ENCODE assay signal across 21 mouse cellular contexts in genomic region chr11:107443121-107444095, GRCm38 (mm10). TPM values are rescaled to one million over a fixed set of nuclear protein-coding genes. Genes with fewer than 3 reads are reported as not detected.
A peak's percentile ranks its signal among the peaks of the same experiment; 100 is the strongest.
DNase-seq lines count a peak whose midpoint lies in the region; ATAC-seq and TF ChIP-seq lines count a peak whose summit lies in the region.
"Had no signal": no experiment of that assay in that cellular context is flagged by ENCODE, and none has a peak within 500 bp of the region (broad histone marks: within the 10 kb centered on the region; RNA-seq: fewer than 3 reads in every experiment).

No protein-coding gene starts in this region.

- no peak overlapping the region for H3K4me2 ChIP-seq in forebrain, embryonic 16.5 days (ENCODE audit: low read length)
- H3K4me2 ChIP-seq: embryonic facial prominence, embryonic 12.5 days; neural tube, embryonic 12.5 days had no signal

- peaks cover 7% of the 10 kb centered on the region; the same call in 1 of the 2 replicates for H3K4me1 ChIP-seq in small intestine, adult 2 months (ENCODE audit: control insufficient read depth, insufficient read depth, insufficient read length, low read length)
- H3K4me1 ChIP-seq in forebrain, embryonic 16.5 days (replicated peaks; ENCODE audit: control insufficient read depth, insufficient read depth, low read length) = 0 out of 2 replicates have a peak, but pooled peaks cover 3% of the 10 kb centered on the region
- H3K4me1 ChIP-seq: midbrain, embryonic 10.5 days; neural tube, embryonic 12.5 days had no signal

- no peak for TF ChIP-seq CTCF in small intestine, adult 2 months (IDR thresholded peaks at IDR 0.05; ENCODE audit: extremely low read depth, insufficient read length, insufficient replicate concordance, low read depth, low read length)

- H3K27me3 ChIP-seq in small intestine, adult 2 months (ENCODE audit: control insufficient read depth, insufficient read depth, low read length) = no peaks in the 10 kb centered on the region
- H3K27me3 ChIP-seq in forebrain, embryonic 16.5 days (replicated peaks; ENCODE audit: control insufficient read depth, insufficient read depth, low read length) = no peaks in the 10 kb centered on the region
- H3K27me3 ChIP-seq: embryonic facial prominence, embryonic 12.5 days; neural tube, embryonic 12.5 days had no signal

- ATAC-seq in activated CD4-positive, CD25-positive, alpha-beta regulatory T cell, adult 4 months = peak; percentile 84
- no peak for ATAC-seq in forebrain, embryonic 16.5 days
- ATAC-seq: forebrain, postnatal 0 days; intestine, embryonic 16.5 days had no signal

- H3K4me3 ChIP-seq in small intestine, adult 2 months (ENCODE audit: low read depth, low read length) = no peak overlapping the region
- no peak overlapping the region for H3K4me3 ChIP-seq in forebrain, embryonic 16.5 days (replicated peaks; ENCODE audit: low read length)
- H3K4me3 ChIP-seq: embryonic facial prominence, embryonic 12.5 days; heart, adult 2 months; left cerebral cortex, adult 2 months; midbrain, embryonic 10.5 days; neural tube, embryonic 12.5 days had no signal

- H3K27ac ChIP-seq in small intestine, adult 2 months (ENCODE audit: insufficient read depth, low read depth, low read length) = peak overlapping the region; percentile 49; the same call in 1 of the 2 replicates
- H3K27ac ChIP-seq in forebrain, embryonic 16.5 days (ENCODE audit: low read length) = no peak overlapping the region
- H3K27ac ChIP-seq: embryonic facial prominence, embryonic 12.5 days; heart, adult 2 months; left cerebral cortex, adult 2 months; midbrain, embryonic 10.5 days; neural tube, embryonic 12.5 days had no signal

- intact Hi-C loops in left cerebral cortex, postnatal 25 days (cut with DNase I) = no loop called here

- WGBS in small intestine, adult 2 months = 80% methylated on average over 12 of the region's 12 CpGs
- WGBS in forebrain, embryonic 16.5 days = 86% methylated on average over 12 of the region's 12 CpGs

- DNase-seq in spleen, adult 18-20 months = peak; percentile 34 to 38
- DNase-seq in spleen, postnatal 10 days (ENCODE audit: low spot score in 2 of 2) = no peak
- DNase-seq in CD4-positive, CD25-positive, alpha-beta regulatory T cell, adult 2 months (ENCODE audit: low read depth, low spot score) = peak; percentile 84
- DNase-seq in urinary bladder, postnatal 14 days (ENCODE audit: low spot score) = no peak
- no peak for DNase-seq in left cerebral cortex, postnatal 25 days (ENCODE audit: low spot score in 2 of 2)
- DNase-seq: adrenal gland, postnatal 36 days; cerebellum, adult 9-10 months; forebrain, postnatal 0 days; gastrocnemius, postnatal 10 days; heart, adult 2 months; kidney, postnatal 14 days; lung, adult 18-20 months; lung, postnatal 4 days had no signal

- no peak overlapping the region for H3K9ac ChIP-seq in forebrain, embryonic 16.5 days (replicated peaks; ENCODE audit: low read depth, low read length)
- H3K9ac ChIP-seq: embryonic facial prominence, embryonic 12.5 days; forebrain, postnatal 0 days; neural tube, embryonic 12.5 days had no signal

- H3K36me3 ChIP-seq in small intestine, adult 2 months (ENCODE audit: control insufficient read depth, insufficient read depth, low read length) = no peaks in the 10 kb centered on the region
- no peaks in the 10 kb centered on the region for H3K36me3 ChIP-seq in forebrain, embryonic 16.5 days (ENCODE audit: control insufficient read depth, insufficient read depth)
- H3K36me3 ChIP-seq: embryonic facial prominence, embryonic 12.5 days; midbrain, embryonic 10.5 days; neural tube, embryonic 12.5 days had no signal

- H3K9me3 ChIP-seq in forebrain, embryonic 16.5 days (ENCODE audit: control insufficient read depth, low read length) = no peaks in the 10 kb centered on the region
- H3K9me3 ChIP-seq: embryonic facial prominence, embryonic 12.5 days had no signal

- TF ChIP-seq POLR2A in small intestine, adult 2 months (IDR thresholded peaks at IDR 0.05; ENCODE audit: low read depth, low read length) = no peak

RNA-seq across cellular contexts. Expression of gene Pitpnc1, which starts 27.1 kb away (rescaled TPM):
- polyA plus RNA-seq in activated CD4-positive, CD25-positive, alpha-beta regulatory T cell, adult 4 months (2017; shearing (Covaris generic)) = 100 to 1,000 TPM; 101 to 116 TPM
- 0.84 and 1.5 TPM in 2 replicates for polyA plus RNA-seq in small intestine, adult 2 months (2012; rRNA removed)
- 51.3 and 51.6 TPM in 2 replicates for polyA plus RNA-seq in forebrain, embryonic 16.5 days (2015; fragmentation: Nextera tagmentation; extraction: Ambion mirVana)
- total RNA-seq in left cerebral cortex, postnatal 25 days (2021) = 10 to 100 TPM; 50.8 to 51.2 TPM

RNA-seq across cellular contexts. Expression of gene Psmd12, which starts 35.9 kb away (rescaled TPM):
- polyA plus RNA-seq in activated CD4-positive, CD25-positive, alpha-beta regulatory T cell, adult 4 months (2017; shearing (Covaris generic)) = 100 to 1,000 TPM; 121 to 141 TPM
- polyA plus RNA-seq in small intestine, adult 2 months (2012; rRNA removed) = 2.7 and 3.6 TPM in 2 replicates
- 148 and 153 TPM in 2 replicates for polyA plus RNA-seq in forebrain, embryonic 16.5 days (2015; fragmentation: Nextera tagmentation; extraction: Ambion mirVana)
- total RNA-seq in left cerebral cortex, postnatal 25 days (2021) = 10 to 100 TPM; 69.2 to 73.1 TPM

Comparison
In these comparisons a context has a peak if more than half of its experiments do, and no peak if none do; other contexts are left out.
1. DNase-seq: peak in spleen, adult 18-20 months (2 of 2) and CD4-positive, CD25-positive, alpha-beta regulatory T cell, adult 2 months (single experiment); none in spleen, postnatal 10 days (0 of 2), urinary bladder, postnatal 14 days (single experiment) and left cerebral cortex, postnatal 25 days (0 of 2).
2. RNA of gene Pitpnc1, which starts 27.1 kb away (polyA plus RNA-seq): 101 to 116 TPM in activated CD4-positive, CD25-positive, alpha-beta regulatory T cell, adult 4 months and 51.3 to 51.6 TPM in forebrain, embryonic 16.5 days; 0.84 to 1.5 TPM in small intestine, adult 2 months; every median in the first group is over 10 times any median in the second.
3. RNA of gene Psmd12, which starts 35.9 kb away (polyA plus RNA-seq): 148 to 153 TPM in forebrain, embryonic 16.5 days and 121 to 141 TPM in activated CD4-positive, CD25-positive, alpha-beta regulatory T cell, adult 4 months; 2.7 to 3.6 TPM in small intestine, adult 2 months; every median in the first group is over 10 times any median in the second.